Mouse (Mus musculus) C2C12 (cell line): ENCODE results near the gene Ing1. TPM values are rescaled to one million over a fixed set of nuclear protein-coding genes. Genes with fewer than 3 reads are reported as not detected.

ENCODE experiments used
- H3K27me3 ChIP-seq: one replicate; pipeline ENCODE4 v1.6.1; 2011; ENCODE audit not compliant: control insufficient read depth, insufficient read depth, insufficient read length
- H3K36me3 ChIP-seq: one replicate; pipeline ENCODE4 v1.6.1; 2011; ENCODE audit not compliant: control insufficient read depth, insufficient read depth
- H3K4me3 ChIP-seq: one replicate; pipeline ENCODE4 v1.5.1; 2011; ENCODE audit warnings: mild to moderate bottlenecking, control low read depth; ENCODE audit not compliant: poor library complexity, insufficient read depth, severe bottlenecking
- H3K79me2 ChIP-seq: one replicate; pipeline ENCODE4 v1.6.1; 2011; ENCODE audit not compliant: control insufficient read depth, insufficient read depth
- H3K79me3 ChIP-seq: one replicate; pipeline ENCODE4 v1.6.1; 2011; ENCODE audit warnings: low read depth, control low read depth
- H3ac ChIP-seq: one replicate; pipeline ENCODE3; 2011; ENCODE audit warnings: low read depth; ENCODE audit not compliant: control insufficient read depth, insufficient read length
- CEBPB ChIP-seq: IDR thresholded peaks from one replicate; pipeline ENCODE4 v1.6.1; 2011; ENCODE audit warnings: low read depth, mild to moderate bottlenecking, control low read depth, moderate library complexity
- CTCF ChIP-seq: IDR thresholded peaks from one replicate; pipeline ENCODE4 v1.5.1; 2011; ENCODE audit not compliant: control insufficient read depth, insufficient read depth, insufficient read length
- FOSL1 ChIP-seq: IDR thresholded peaks from one replicate; pipeline ENCODE4 v1.8.0; 2011; ENCODE audit warnings: mild to moderate bottlenecking, low read length; ENCODE audit not compliant: poor library complexity, insufficient read depth, severe bottlenecking
- MAX ChIP-seq: IDR thresholded peaks from one replicate; pipeline ENCODE4 v1.6.1; 2011; ENCODE audit warnings: mild to moderate bottlenecking, control low read depth
- MYOD1 ChIP-seq: IDR thresholded peaks from one replicate; pipeline ENCODE4 v1.6.1; 2011; ENCODE audit warnings: low read depth; ENCODE audit not compliant: control insufficient read depth, insufficient read length
- MYOG ChIP-seq: IDR thresholded peaks from one replicate; pipeline ENCODE4 v1.6.1; 2011; ENCODE audit not compliant: control insufficient read depth, insufficient read length; ENCODE audit errors: extremely low read depth
- USF1 ChIP-seq: IDR thresholded peaks from one replicate; pipeline ENCODE4 v1.6.1; 2011; ENCODE audit warnings: low read depth, mild to moderate bottlenecking, control low read depth, moderate library complexity
- long read RNA-seq, 2 experiments: library from polyadenylated mRNA; unstranded; transcript quantifications; one replicate each; pipeline ENCODE4 v2.0.0; 2019 to 2020
- polyA plus RNA-seq: library from polyadenylated mRNA; unstranded; fragments of >200 nt; fragmentation: generic; extraction: Trizol; gene quantifications from one replicate; pipeline ENCODE4 v1.2.1, GENCODE M21; 2012; ENCODE audit warnings: missing spikeins

Ing1 gene
- polyA plus RNA-seq, result 22.3 TPM
- long read RNA-seq, experiment 1, transcript Ing1-202 (2 exons, 1,971 nt), result major isoform, 11 of 23 reads
- long read RNA-seq, experiment 1, partial matches to known transcripts, result 6 of 23 reads
- long read RNA-seq, experiment 1, other reads (novel, unspliced or antisense), result 0 of 23 reads
- long read RNA-seq, experiment 2, transcript Ing1-202 (2 exons, 1,971 nt), result major isoform, 25 of 33 reads
- long read RNA-seq, experiment 2, partial matches to known transcripts, result 0 of 33 reads
- long read RNA-seq, experiment 2, other reads (novel, unspliced or antisense), result 2 of 33 reads

- Histone ChIP-seq H3K79me2 (peaks cover 32% of the 10 kb centered on the region), H3K4me3 (peak within 1 kb of the TSS; percentile 71), H3K27me3 (no peaks in the 10 kb centered on the region), H3ac (peak within 1 kb of the TSS; percentile 77), H3K36me3 (no peaks in the 10 kb centered on the region), H3K79me3 (peaks cover 21% of the 10 kb centered on the region)
- TF ChIP-seq MAX (peak; percentile 59), CTCF (no peak)
These were observed at the start of gene Ing1 for GRCm38 (mm10) chr8:11554799-11555719. Gene Ing1 (plus strand): TSS chr8:11555571.

- TF ChIP-seq USF1 (no peak), CTCF (no peak), MYOG (no peak), MYOD1 (no peak), MAX (no peak), FOSL1 (no peak), CEBPB (no peak)
- Histone ChIP-seq H3K36me3 (peaks cover 63% of the 10 kb centered on the region), H3K27me3 (no peaks in the 10 kb centered on the region), H3K4me3 (no peak overlapping the region), H3ac (no peak overlapping the region), H3K79me3 (peaks cover 4% of the 10 kb centered on the region), H3K79me2 (peaks cover 13% of the 10 kb centered on the region)
These were observed 49.3 kb upstream of the Ing1 start for GRCm38 (mm10) chr8:11506074-11506473.

- Histone ChIP-seq H3K79me2 (peaks cover 6% of the 10 kb centered on the region), H3ac (no peak overlapping the region), H3K79me3 (no peaks in the 10 kb centered on the region), H3K4me3 (no peak overlapping the region), H3K36me3 (peaks cover 64% of the 10 kb centered on the region), H3K27me3 (no peaks in the 10 kb centered on the region)
- TF ChIP-seq MYOG, result no peak
- TF ChIP-seq CTCF, result peak; percentile 22
- no peak for TF ChIP-seq MYOD1
- no peak for TF ChIP-seq CEBPB
- no peak for TF ChIP-seq USF1
- no peak for TF ChIP-seq FOSL1
- no peak for TF ChIP-seq MAX
These were observed 48.6 kb upstream of the Ing1 start for GRCm38 (mm10) chr8:11506802-11507201.

- Histone ChIP-seq H3K36me3 (peaks cover 77% of the 10 kb centered on the region), H3K4me3 (no peak overlapping the region), H3K27me3 (no peaks in the 10 kb centered on the region), H3K79me2 (no peaks in the 10 kb centered on the region), H3ac (no peak overlapping the region), H3K79me3 (no peaks in the 10 kb centered on the region)
- TF ChIP-seq CTCF (no peak), USF1 (no peak), CEBPB (no peak), MYOG (no peak), MAX (no peak), MYOD1 (no peak), FOSL1 (no peak)
These were observed 46.5 kb upstream of the Ing1 start for GRCm38 (mm10) chr8:11508880-11509279.

GRCm38 (mm10) chr8:11510971-11511370 lies 44.4 kb upstream of the Ing1 start:
- no peaks in the 10 kb centered on the region for H3K79me2 ChIP-seq
- no peak overlapping the region for H3ac ChIP-seq
- TF ChIP-seq MAX (no peak), MYOG (no peak), MYOD1 (no peak), FOSL1 (no peak), CEBPB (no peak), USF1 (no peak), CTCF (no peak)
- H3K36me3 ChIP-seq, result peaks cover 70% of the 10 kb centered on the region
- no peaks in the 10 kb centered on the region for H3K79me3 ChIP-seq
- H3K27me3 ChIP-seq, result no peaks in the 10 kb centered on the region
- H3K4me3 ChIP-seq, result no peak overlapping the region
